Mouse (Mus musculus) liver, embryonic 13.5 days (tissue): ENCODE results near the gene Glp2r. TPM values are rescaled to one million over a fixed set of nuclear protein-coding genes. Genes with fewer than 3 reads are reported as not detected.

Experiments
- ATAC-seq: fragments of 200-750 bp; cut with Nextera tagmentation; 2 replicates; pipeline ENCODE4 v1.8.0; 2017; ENCODE audit warnings: low read depth, mild to moderate bottlenecking, moderate number of reproducible peaks, moderate library complexity
- DNase-seq: peaks from one replicate; pipeline ENCODE4 v3.0.0; 2022
- H3K27ac ChIP-seq: fragments of 300-500 bp; sonication (generic); 2 replicates; pipeline ENCODE4 v1.5.1; 2015; ENCODE audit warnings: moderate library complexity, mild to moderate bottlenecking, inconsistent platforms
- H3K27me3 ChIP-seq: fragments of 300-500 bp; sonication (generic); 2 replicates; pipeline ENCODE4 v1.6.1; 2015; ENCODE audit warnings: mild to moderate bottlenecking, inconsistent platforms
- H3K36me3 ChIP-seq: fragments of 300-500 bp; sonication (generic); 2 replicates; pipeline ENCODE4 v1.6.1; 2015; ENCODE audit warnings: mild to moderate bottlenecking, inconsistent platforms
- H3K4me1 ChIP-seq: fragments of 300-500 bp; sonication (generic); replicated peaks from 2 replicates; pipeline ENCODE4 v1.6.1; 2015; ENCODE audit warnings: inconsistent platforms
- H3K4me2 ChIP-seq: fragments of 300-500 bp; sonication (generic); 2 replicates; pipeline ENCODE4 v1.6.1; 2015; ENCODE audit warnings: inconsistent platforms, mild to moderate bottlenecking, moderate library complexity
- H3K4me3 ChIP-seq: fragments of 300-500 bp; sonication (generic); replicated peaks from 2 replicates; pipeline ENCODE4 v1.5.1; 2015; ENCODE audit warnings: mild to moderate bottlenecking, inconsistent platforms
- H3K9ac ChIP-seq: fragments of 300-500 bp; sonication (generic); 2 replicates; pipeline ENCODE4 v1.6.1; 2015; ENCODE audit warnings: mild to moderate bottlenecking, inconsistent platforms
- H3K9me3 ChIP-seq: fragments of 300-500 bp; sonication (generic); replicated peaks from 2 replicates; pipeline ENCODE4 v1.6.1; 2016; ENCODE audit warnings: inconsistent platforms
- WGBS: fragments of 180-500 bp; shearing (Covaris S2); methylation state at CpG from one replicate; pipeline ENCODE4 v1.1.7; 2015; ENCODE audit not compliant: insufficient replicate concordance; 5-methylcytosine and 5-hydroxymethylcytosine counted together
- polyA plus RNA-seq: library from polyadenylated mRNA; unstranded; fragments of >200 nt; fragmentation: Nextera tagmentation; extraction: Ambion mirVana; gene quantifications from 2 replicates; pipeline ENCODE4 v1.2.1, GENCODE M21; 2015

Glp2r gene
- polyA plus RNA-seq: 0.12 and 0.15 TPM in 2 replicates

DNA sequence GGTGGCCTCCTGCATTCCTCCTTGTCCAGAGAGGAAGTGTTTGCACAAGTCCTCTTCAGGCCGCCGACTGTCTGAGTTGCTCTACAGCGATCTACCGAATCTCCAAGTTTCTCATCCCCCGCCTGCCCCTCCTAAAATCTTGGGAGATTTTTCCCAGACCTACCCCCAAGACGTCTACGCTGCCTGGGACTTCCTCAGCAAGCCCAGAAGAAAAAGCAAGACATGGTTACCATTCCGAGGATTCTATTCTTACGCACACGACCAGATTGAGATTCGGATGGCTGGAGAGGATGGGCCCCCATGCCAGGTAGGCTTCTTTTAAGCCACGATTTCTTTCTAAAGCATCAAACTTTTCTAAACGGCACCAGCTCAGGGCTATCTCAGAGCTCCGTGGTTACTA is at the start of gene Glp2r:
TSS of gene Glp2r (minus strand) at position 101 of the 400 bp plus-strand sequence.
- H3K27me3 ChIP-seq: 0 out of 2 replicates have a peak, but pooled peaks cover 4% of the 10 kb centered on the region
- H3K9me3 ChIP-seq: no peaks in the 10 kb centered on the region
- H3K27ac ChIP-seq: no peak within 1 kb of the TSS
- ATAC-seq: no peak
- no peak within 1 kb of the TSS for H3K9ac ChIP-seq
- H3K4me3 ChIP-seq: no peak within 1 kb of the TSS
- H3K4me1 ChIP-seq: no peaks in the 10 kb centered on the region
- no peak within 1 kb of the TSS for H3K4me2 ChIP-seq
- DNase-seq: no peak
- 69% methylated on average over 14 of the region's 14 CpGs for WGBS
- H3K36me3 ChIP-seq: no peaks in the 10 kb centered on the region

DNA sequence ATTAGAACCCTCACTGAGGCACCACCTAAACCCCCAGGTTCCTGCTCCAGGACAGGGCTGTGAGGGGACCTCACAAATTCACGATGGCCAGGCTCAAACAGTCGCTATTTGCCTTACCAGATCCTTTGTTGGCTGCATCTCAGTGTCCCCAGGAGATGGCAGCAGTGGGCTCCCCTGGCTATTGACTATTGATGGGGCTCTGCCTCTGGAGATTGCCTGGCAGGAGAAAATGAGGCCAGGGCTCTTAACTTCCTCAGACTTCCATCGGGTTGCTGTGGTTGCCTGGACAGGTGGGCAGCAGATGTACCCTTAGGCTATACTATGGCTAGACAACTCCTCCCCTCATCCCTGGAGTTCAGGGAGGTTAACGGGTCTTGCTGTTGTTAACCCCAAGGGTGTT is 49.3 kb upstream of the Glp2r start:
- H3K4me3 ChIP-seq: no peak overlapping the region
- H3K4me2 ChIP-seq: no peak overlapping the region
- ATAC-seq (no peak), DNase-seq (no peak)
- H3K4me1 ChIP-seq: no peaks in the 10 kb centered on the region
- no peaks in the 10 kb centered on the region for H3K27me3 ChIP-seq
- no peaks in the 10 kb centered on the region for H3K9me3 ChIP-seq
- no peak overlapping the region for H3K9ac ChIP-seq
- H3K27ac ChIP-seq: no peak overlapping the region
- H3K36me3 ChIP-seq: no peaks in the 10 kb centered on the region
- 21% methylated on average over 4 of the region's 4 CpGs for WGBS

DNA sequence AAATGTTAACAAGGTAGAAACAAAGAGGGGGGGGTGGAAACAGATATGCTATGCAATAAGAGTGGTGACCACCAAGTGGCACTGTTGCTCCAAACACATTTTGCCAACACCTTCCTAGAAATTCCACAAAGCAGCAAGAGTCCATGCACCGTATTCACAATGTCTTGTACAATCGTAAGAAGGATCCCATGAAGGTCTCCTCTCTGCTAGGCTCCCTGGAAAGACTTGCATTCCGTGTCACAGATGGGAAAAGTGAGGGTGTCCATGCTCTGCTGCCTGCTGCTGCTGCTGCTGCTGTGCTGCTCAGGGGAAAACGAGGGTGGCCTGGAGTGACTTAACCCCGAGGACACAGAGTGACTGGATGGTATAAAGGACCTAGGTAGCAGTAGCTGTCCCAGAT is 48.7 kb upstream of the Glp2r start:
- no peak overlapping the region for H3K4me2 ChIP-seq
- ATAC-seq: no peak
- WGBS: 11% methylated on average over 5 of the region's 5 CpGs
- no peaks in the 10 kb centered on the region for H3K36me3 ChIP-seq
- no peak overlapping the region for H3K4me3 ChIP-seq
- no peaks in the 10 kb centered on the region for H3K27me3 ChIP-seq
- no peak overlapping the region for H3K27ac ChIP-seq
- no peaks in the 10 kb centered on the region for H3K9me3 ChIP-seq
- no peak overlapping the region for H3K9ac ChIP-seq
- DNase-seq: no peak
- no peaks in the 10 kb centered on the region for H3K4me1 ChIP-seq

DNA sequence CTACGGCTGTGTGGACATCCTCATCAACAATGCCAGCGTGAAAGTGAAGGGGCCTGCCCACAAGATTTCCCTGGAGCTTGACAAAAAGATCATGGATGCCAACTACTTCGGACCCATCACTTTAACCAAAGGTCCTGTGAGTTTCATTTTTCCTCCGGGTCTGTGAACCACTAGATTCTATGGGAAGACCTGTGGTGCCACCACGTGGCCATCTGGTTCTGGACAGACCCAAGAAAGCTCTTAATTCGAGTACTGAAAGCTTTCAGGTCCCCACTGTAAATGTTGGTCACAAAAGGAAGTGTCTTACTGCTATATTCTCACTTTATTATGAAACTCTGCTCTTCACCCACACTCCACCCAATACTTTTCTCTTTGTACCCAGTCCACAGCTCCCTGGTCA is 40.6 kb upstream of the Glp2r start:
- Histone ChIP-seq H3K4me2 (no peak overlapping the region), H3K27me3 (no peaks in the 10 kb centered on the region), H3K9me3 (no peaks in the 10 kb centered on the region), H3K4me3 (no peak overlapping the region), H3K4me1 (no peaks in the 10 kb centered on the region), H3K27ac (no peak overlapping the region), H3K36me3 (no peaks in the 10 kb centered on the region), H3K9ac (no peak overlapping the region)
- 58% methylated on average over 6 of the region's 6 CpGs for WGBS
- ATAC-seq (no peak), DNase-seq (no peak)

DNA sequence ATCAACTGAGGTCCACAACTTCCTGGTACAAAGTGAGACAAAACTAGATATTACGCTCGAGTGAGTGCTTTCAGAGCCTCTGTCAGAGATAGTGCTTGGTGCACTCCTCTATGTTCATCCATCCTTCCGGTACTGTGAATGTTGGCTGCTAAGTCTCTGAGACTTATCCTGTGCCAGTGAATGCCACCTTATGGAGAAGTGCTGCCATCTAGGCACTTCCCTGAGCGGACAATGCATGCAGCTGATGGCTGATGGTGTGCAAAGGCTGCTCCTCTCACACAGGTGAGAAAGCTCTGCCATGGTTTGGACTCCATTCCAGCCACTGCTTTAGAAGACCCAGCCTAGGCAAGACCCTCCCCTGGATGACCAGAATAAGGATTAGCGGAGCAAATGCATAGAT is 37.1 kb upstream of the Glp2r start:
- WGBS: 54% methylated on average over 5 of the region's 5 CpGs
- Histone ChIP-seq H3K4me2 (no peak overlapping the region), H3K9me3 (no peaks in the 10 kb centered on the region), H3K27me3 (no peaks in the 10 kb centered on the region), H3K4me1 (no peaks in the 10 kb centered on the region), H3K9ac (no peak overlapping the region), H3K36me3 (no peaks in the 10 kb centered on the region), H3K27ac (no peak overlapping the region), H3K4me3 (no peak overlapping the region)
- ATAC-seq (no peak), DNase-seq (no peak)

DNA sequence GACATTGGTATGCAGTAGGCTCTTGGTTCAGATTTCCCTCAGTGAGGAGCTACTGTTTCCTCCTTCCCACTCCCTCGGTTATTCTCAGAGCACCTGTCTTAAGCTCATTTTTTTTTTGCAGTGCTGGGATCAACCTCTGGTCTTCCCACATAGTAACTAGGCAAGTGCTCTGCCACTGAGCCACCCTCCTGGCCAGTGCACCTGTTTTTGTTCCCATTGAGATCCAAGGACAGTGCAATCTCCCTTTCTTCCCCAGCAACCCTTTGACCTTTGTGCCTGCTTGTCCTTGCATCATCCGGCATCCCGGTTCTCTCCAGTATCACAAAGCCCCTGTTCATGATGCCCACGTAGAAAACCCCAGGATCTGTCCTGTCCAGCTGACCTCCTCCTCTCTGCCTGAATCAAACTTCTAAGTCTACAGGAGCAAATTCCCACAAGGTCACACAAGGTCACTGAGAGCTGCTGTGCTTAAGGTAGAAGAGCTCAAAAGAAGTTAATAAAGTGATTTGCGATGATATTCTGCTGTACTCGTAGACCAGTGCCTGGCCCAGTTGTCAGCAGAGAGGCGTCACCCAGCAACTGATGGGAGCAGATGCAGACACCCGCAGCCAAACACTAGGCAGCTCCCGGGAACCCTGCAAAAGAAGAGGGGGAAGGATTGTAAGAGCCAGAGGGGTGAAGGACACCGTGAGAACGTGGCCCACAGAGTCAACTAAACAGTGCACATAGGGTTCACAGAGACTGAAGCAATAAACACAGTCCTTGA is 36.1 kb upstream of the Glp2r start:
- no peak overlapping the region for H3K4me2 ChIP-seq
- H3K9ac ChIP-seq: no peak overlapping the region
- H3K27me3 ChIP-seq: no peaks in the 10 kb centered on the region
- DNase-seq: no peak
- 69% methylated on average over 11 of the region's 11 CpGs for WGBS
- H3K4me3 ChIP-seq: no peak overlapping the region
- H3K27ac ChIP-seq: no peak overlapping the region
- ATAC-seq: no peak
- no peaks in the 10 kb centered on the region for H3K9me3 ChIP-seq
- no peaks in the 10 kb centered on the region for H3K36me3 ChIP-seq
- no peaks in the 10 kb centered on the region for H3K4me1 ChIP-seq

DNA sequence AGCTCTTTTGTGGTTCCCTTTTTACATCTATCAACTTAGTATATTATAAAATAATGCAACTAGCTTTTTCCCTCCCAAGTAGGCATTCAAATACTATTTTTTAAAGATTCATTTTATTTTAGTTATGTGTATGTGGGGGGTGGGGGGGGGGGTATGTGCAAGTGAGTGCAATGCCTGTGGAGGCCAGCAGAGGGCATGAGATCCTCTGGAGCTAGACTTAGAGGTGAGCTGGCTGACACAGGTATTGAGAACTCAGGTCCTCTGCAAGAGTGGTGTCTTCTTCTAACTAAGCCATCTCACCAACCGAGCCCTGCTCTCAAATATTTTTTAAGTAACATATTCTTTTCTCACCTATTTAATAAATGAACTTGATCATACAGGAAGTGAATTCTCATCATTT is 34.6 kb upstream of the Glp2r start:
- Histone ChIP-seq H3K4me1 (no peaks in the 10 kb centered on the region), H3K9me3 (no peaks in the 10 kb centered on the region), H3K27me3 (no peaks in the 10 kb centered on the region), H3K36me3 (no peaks in the 10 kb centered on the region), H3K27ac (no peak overlapping the region), H3K4me2 (no peak overlapping the region), H3K4me3 (no peak overlapping the region), H3K9ac (no peak overlapping the region)
- ATAC-seq (no peak), DNase-seq (no peak)
- WGBS: 69% methylated on average over 1 of the region's 1 CpGs

DNA sequence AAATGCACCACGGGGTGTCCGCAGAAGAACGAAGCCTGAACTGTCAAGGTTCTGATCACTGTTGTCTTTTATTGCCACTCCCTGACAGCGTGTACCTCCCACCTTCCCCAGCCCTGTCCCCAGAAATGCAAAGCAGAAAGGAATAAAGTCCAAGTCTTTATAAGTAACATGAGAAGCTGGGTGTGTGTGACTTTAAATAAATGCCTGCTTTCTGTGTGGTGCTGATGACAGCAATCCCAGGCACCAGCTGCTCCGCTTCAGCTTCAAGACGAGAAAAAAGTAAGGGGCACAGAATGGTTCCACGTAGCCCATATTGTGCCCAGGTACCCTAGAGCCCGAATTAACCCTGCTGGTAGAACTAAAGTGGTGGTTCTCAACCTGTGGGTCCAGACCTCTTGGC is 30.2 kb upstream of the Glp2r start:
- H3K4me1 ChIP-seq: no peaks in the 10 kb centered on the region
- H3K9me3 ChIP-seq: no peaks in the 10 kb centered on the region
- H3K27ac ChIP-seq: no peak overlapping the region
- no peak overlapping the region for H3K9ac ChIP-seq
- H3K27me3 ChIP-seq: no peaks in the 10 kb centered on the region
- 59% methylated on average over 8 of the region's 8 CpGs for WGBS
- no peak overlapping the region for H3K4me3 ChIP-seq
- no peak overlapping the region for H3K4me2 ChIP-seq
- no peaks in the 10 kb centered on the region for H3K36me3 ChIP-seq
- DNase-seq (no peak), ATAC-seq (no peak)

DNA sequence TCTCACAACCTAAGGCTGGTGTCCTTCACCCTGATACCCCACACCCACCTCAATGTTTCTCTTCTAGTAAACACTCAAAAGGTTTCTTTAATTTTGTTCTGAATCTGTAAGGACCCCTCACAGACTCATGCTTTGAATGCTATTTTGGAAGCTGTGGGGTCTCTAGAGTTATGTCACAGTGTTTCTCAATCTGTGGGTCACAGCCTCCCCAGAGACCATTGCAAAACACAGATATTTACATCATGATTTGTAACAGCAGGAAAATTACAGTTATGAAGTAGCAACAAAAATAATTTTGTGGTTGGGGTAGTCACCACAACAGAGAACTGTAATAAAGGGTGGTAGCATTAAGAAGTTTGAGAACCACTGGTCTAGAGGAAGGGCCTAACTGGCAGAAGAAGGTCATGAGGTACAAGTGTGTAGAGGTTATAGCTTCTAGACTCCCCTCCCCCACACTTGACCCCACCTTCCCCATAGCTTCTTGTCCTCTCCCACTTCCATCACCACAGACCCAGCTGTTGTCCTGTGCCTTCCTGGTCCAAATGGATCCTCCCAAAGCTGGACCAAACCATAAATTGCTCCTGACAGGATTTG is 29.3 kb upstream of the Glp2r start:
- no peaks in the 10 kb centered on the region for H3K36me3 ChIP-seq
- ATAC-seq: no peak
- H3K4me1 ChIP-seq: no peaks in the 10 kb centered on the region
- H3K9ac ChIP-seq: no peak overlapping the region
- H3K9me3 ChIP-seq: no peaks in the 10 kb centered on the region
- no peak overlapping the region for H3K4me3 ChIP-seq
- H3K27me3 ChIP-seq: no peaks in the 10 kb centered on the region
- no peak overlapping the region for H3K27ac ChIP-seq
- no peak overlapping the region for H3K4me2 ChIP-seq
- no peak for DNase-seq

DNA sequence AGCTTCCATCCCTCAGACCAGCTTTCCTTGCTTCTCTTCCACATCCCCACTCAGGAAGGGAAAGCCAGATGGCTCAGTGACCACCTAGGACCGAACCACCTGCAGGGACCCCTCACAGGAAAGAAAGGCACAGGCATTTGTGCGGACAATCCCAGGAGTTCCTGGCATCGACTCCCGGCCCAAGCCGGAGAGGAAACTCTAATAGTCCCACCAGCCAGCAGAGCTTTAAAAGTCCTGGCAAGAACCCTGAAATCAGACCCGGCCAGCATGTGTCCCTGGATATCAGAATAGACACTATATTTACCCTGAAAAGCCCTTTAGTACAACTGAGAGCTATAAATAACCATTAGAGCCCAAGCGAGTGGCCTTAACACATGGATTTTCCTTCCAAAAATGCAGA is 27.0 kb upstream of the Glp2r start, which contains the start of gene Dhrs7c:
TSS of gene Dhrs7c (plus strand) at position 257 of the 400 bp plus-strand sequence.
- Histone ChIP-seq H3K36me3 (no peaks in the 10 kb centered on the region), H3K4me1 (no peaks in the 10 kb centered on the region), H3K27ac (no peak within 1 kb of the TSS), H3K4me2 (no peak within 1 kb of the TSS), H3K9ac (no peak within 1 kb of the TSS), H3K9me3 (no peaks in the 10 kb centered on the region), H3K27me3 (no peaks in the 10 kb centered on the region), H3K4me3 (no peak within 1 kb of the TSS)
- no peak for ATAC-seq
- no peak for DNase-seq
- whole genome bisulfite sequencing: 67% methylated on average over 7 of the region's 7 CpGs

DNA sequence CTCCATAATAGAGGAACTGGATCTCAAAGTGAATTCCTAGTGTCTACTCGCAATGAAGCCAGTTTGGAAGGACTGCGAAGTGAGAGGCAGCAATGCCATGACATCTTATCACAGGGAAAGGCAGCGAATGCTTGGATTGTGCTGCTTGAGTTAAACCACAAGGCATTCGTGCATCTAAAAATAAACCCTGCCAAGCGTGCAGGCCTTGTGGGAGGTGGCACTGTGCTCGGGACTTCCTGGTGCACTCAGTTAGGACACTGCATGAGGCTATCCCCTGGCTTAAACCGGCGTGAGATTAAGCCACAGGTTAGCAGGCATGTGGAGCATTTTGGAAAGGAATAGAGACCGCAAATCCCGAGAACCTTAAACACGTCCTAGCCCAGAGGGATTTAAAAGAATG is 19.2 kb upstream of the Glp2r start:
- Histone ChIP-seq H3K36me3 (no peaks in the 10 kb centered on the region), H3K27ac (no peak overlapping the region), H3K27me3 (no peaks in the 10 kb centered on the region), H3K4me3 (no peak overlapping the region), H3K9ac (no peak overlapping the region), H3K4me1 (no peaks in the 10 kb centered on the region), H3K9me3 (no peaks in the 10 kb centered on the region), H3K4me2 (no peak overlapping the region)
- DNase-seq: no peak
- WGBS: 37% methylated on average over 11 of the region's 11 CpGs
- ATAC-seq: no peak

DNA sequence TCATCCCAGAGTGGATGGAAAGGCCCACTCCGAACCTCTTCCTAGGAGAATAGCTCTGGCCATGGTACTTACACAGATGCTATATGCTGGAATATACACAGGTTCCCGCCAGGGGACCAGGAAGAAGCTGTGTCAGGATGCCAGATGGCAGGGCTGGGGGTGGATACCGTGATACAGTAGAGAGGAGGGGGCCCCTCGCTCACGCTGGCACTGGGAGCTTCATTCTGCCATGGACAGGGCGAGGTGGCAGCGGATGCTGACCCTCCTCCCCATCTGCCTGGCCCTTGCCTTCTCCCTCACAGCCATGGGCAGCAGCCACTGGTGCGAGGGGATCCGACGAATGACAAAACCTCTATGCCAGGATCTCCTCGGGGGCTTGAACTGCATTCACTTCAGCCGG is 3.4 kb upstream of the Glp2r start, which contains the start of gene Gsg1l2:
TSS of gene Gsg1l2 (plus strand) at position 230 of the 400 bp plus-strand sequence.
- DNase-seq: no peak
- WGBS: 78% methylated on average over 12 of the region's 12 CpGs
- Histone ChIP-seq H3K9ac (no peak within 1 kb of the TSS), H3K4me3 (no peak within 1 kb of the TSS), H3K4me2 (no peak within 1 kb of the TSS), H3K27me3 (0 out of 2 replicates have a peak, but pooled peaks cover 4% of the 10 kb centered on the region), H3K4me1 (no peaks in the 10 kb centered on the region), H3K9me3 (no peaks in the 10 kb centered on the region), H3K27ac (no peak within 1 kb of the TSS), H3K36me3 (no peaks in the 10 kb centered on the region)
- ATAC-seq: no peak
